Mouse (Mus musculus) G1E (cell line): Measurements from ENCODE around the gene Angptl7. TPM values are rescaled to one million over a fixed set of nuclear protein-coding genes. Genes with fewer than 3 reads are reported as not detected.

Experiments used
- ATAC-seq: 2 replicates; pipeline ENCODE4 v1.8.0; 2016; ENCODE audit warnings: mild to moderate bottlenecking; ENCODE audit not compliant: insufficient number of reproducible peaks, poor library complexity, low FRiP score, severe bottlenecking; ENCODE audit errors: extremely low read depth
- DNase-seq: peaks from one replicate; pipeline ENCODE4 v3.0.0; 2012; ENCODE audit warnings: low spot score
- H3K27me3 ChIP-seq: 2 replicates; pipeline ENCODE4 v1.6.1; 2012; ENCODE audit warnings: mild to moderate bottlenecking, low read length, inconsistent platforms; ENCODE audit not compliant: insufficient read depth
- H3K36me3 ChIP-seq: replicated peaks from 2 replicates; pipeline ENCODE3; 2012; ENCODE audit warnings: mild to moderate bottlenecking, inconsistent platforms
- H3K4me1 ChIP-seq: 2 replicates; pipeline ENCODE4 v1.6.1; 2012; ENCODE audit warnings: low read depth, low read length, inconsistent platforms, mixed read lengths; ENCODE audit not compliant: insufficient read depth
- H3K4me3 ChIP-seq: 2 replicates; pipeline ENCODE4 v1.5.1; 2012; ENCODE audit warnings: low read depth, mild to moderate bottlenecking, inconsistent platforms, low read length, moderate library complexity, mixed read lengths
- H3K9me3 ChIP-seq: replicated peaks from 2 replicates; pipeline ENCODE4 v1.6.1; 2012; ENCODE audit warnings: inconsistent platforms
- CTCF ChIP-seq: IDR thresholded peaks from 2 replicates; pipeline ENCODE4 v1.5.1; 2012; ENCODE audit warnings: low read depth, low read length, inconsistent platforms, mixed read lengths
- GATA1 ChIP-seq: IDR thresholded peaks from 2 replicates; pipeline ENCODE4 v1.6.1; 2012; ENCODE audit warnings: borderline replicate concordance, low read length, inconsistent platforms, mixed read lengths
- GATA2 ChIP-seq: IDR thresholded peaks from 2 replicates; pipeline ENCODE4 v1.6.1; 2012; ENCODE audit warnings: low read depth, low read length, inconsistent platforms, borderline replicate concordance
- POLR2AphosphoS5 ChIP-seq: IDR thresholded peaks from 2 replicates; pipeline ENCODE4 v1.6.1; 2012; ENCODE audit warnings: low read depth, low read length, inconsistent platforms; ENCODE audit not compliant: insufficient replicate concordance
- TAL1 ChIP-seq: conservative IDR thresholded peaks from 2 replicates; pipeline ENCODE4 v1.6.1; 2012; ENCODE audit warnings: low read depth, low read length, inconsistent platforms, mixed read lengths
- polyA plus RNA-seq: library from polyadenylated mRNA; stranded (reverse); fragments of >175 nt; gene quantifications from 2 replicates; pipeline ENCODE4 v1.2.3, GENCODE M21; 2012
- total RNA-seq, 2 experiments: library from RNA; stranded (forward) in 1 of 2; stranded (reverse) in 1 of 2; fragments of 200-1000 nt in 1 of 2; fragments of >200 nt in 1 of 2; fragmentation: Nextera tagmentation in 1 of 2; gene quantifications; 2 replicates each; pipeline ENCODE4 v1.2.3; 2014 to 2017

The Angptl7 gene
- total RNA-seq (2014; fragmentation: Nextera tagmentation): not detected in 2 replicates
- 0.05 TPM in 1 of 2 replicates, not detected in the other for total RNA-seq (2017)
- not detected in 2 replicates for polyA plus RNA-seq

DNA sequence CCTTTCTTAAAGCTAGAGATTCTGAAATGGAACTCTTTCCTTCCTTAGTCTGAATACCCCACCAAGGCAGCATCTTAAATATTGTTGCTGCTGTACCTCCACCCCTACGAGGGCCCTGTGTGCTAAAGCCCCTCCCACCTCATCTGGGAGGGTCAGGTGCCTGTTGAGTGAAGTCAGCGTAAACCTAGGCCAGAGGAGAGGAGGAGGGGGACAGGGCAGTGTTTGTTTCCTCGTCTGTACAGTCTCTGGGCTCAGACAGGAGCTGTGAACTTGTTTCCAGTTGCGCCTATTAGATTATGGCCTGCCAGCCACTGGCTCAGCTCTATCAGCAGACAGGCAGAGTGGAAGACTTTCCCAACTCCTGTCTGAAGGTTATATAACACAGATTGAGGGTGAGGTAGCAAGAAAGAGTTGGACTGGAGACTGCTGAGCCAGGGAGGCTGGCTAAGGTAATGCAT is at the start of gene Angptl7:
Gene Angptl7 (minus strand): TSS at position 51 of the 458 bp plus-strand sequence.
- TF ChIP-seq CTCF: no peak
- H3K36me3 ChIP-seq: peaks cover 94% of the 10 kb centered on the region
- ATAC-seq: no peak
- no peak within 1 kb of the TSS for H3K4me3 ChIP-seq
- H3K9me3 ChIP-seq: no peaks in the 10 kb centered on the region
- no peaks in the 10 kb centered on the region; the same call in 1 of the 2 replicates for H3K27me3 ChIP-seq
- peaks cover 3% of the 10 kb centered on the region; the same call in 1 of the 2 replicates for H3K4me1 ChIP-seq
- DNase-seq: no peak

DNA sequence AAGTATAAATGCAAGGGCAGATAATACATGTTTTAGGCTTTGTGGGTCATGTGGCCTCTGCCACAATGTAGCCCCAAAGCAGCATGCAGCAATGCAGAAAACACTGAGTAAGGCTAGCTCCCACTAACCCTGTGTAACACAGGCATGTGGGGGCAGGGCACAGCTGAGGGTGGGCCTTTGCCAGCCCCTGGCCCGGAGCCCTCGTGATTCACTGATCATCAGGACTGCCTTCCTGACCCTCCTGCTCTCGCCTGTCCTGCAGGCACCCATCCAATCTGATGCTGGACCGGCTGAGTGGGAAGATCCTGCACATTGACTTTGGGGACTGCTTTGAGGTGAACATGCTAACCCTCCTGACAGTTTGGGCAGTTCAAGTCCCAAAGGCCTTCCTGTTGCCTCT is 48.8 kb upstream of the Angptl7 start:
- H3K9me3 ChIP-seq: no peaks in the 10 kb centered on the region
- H3K27me3 ChIP-seq: no peaks in the 10 kb centered on the region
- ATAC-seq: no peak
- H3K4me3 ChIP-seq: no peak overlapping the region
- DNase-seq: no peak
- H3K4me1 ChIP-seq: no peaks in the 10 kb centered on the region
- no peak for TF ChIP-seq GATA1
- no peak for TF ChIP-seq CTCF
- TF ChIP-seq GATA2: no peak
- no peak for TF ChIP-seq POLR2AphosphoS5
- no peak for TF ChIP-seq TAL1
- peaks cover 89% of the 10 kb centered on the region for H3K36me3 ChIP-seq

DNA sequence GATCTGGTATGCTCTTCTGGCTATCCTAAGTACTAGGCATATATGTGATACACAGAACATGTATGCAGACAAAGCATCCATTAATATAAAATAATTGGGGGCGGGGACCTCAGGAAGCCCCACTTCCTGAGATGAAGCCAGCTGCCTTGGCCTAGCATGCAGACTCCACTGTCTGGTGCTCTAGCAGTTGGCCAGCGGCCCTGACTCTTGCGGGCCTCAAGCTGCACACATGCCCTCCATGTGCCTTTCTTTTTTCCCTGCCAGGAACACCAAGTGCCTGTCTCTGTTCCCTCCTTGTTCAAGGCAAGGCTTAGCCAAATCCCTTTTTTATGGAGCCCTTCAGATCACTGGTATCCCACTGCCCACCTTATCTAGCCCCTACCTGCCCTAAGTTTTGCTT is 35.6 kb upstream of the Angptl7 start:
- Histone ChIP-seq H3K4me3 (no peak overlapping the region), H3K4me1 (peaks cover 2% of the 10 kb centered on the region; the same call in 1 of the 2 replicates), H3K9me3 (no peaks in the 10 kb centered on the region), H3K36me3 (peaks cover 94% of the 10 kb centered on the region), H3K27me3 (no peaks in the 10 kb centered on the region)
- DNase-seq (no peak), ATAC-seq (no peak)
- no peak for TF ChIP-seq GATA1
- TF ChIP-seq TAL1: no peak
- no peak for TF ChIP-seq GATA2
- no peak for TF ChIP-seq POLR2AphosphoS5
- TF ChIP-seq CTCF: no peak

DNA sequence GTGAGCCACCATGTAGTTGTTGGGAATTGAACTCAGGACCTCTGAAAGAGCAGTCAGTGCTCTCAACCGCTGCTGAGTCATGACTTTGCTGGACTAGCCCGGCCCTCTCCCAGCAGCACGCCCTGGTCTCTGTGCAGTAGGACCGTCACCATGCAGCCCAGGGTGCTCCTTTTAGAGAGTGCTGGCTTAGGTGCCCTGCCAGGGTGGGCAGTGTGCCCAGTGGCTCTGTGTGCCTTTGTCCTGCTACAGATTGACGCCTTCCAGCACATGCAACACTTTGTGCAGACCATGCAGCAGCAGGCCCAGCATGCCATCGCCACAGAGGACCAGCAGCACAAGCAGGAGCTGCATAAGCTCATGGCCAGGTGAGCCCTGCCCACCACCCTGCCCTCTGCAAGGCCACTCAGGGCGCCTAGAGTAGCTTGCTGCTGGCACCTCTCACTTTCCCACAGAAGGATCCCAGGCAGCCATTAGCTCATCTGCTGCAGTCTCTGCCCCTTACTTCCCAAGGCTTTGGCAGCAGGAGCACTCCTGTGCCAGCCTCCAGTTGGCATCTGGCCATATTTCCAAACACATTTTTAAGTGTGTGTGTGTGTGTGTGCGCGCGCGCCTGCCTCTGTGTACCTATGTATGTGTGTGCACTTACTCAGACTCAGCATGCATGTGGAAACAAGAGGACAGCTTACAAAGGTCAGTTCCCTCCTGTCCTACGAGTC is 33.5 kb upstream of the Angptl7 start:
- Histone ChIP-seq H3K9me3 (no peaks in the 10 kb centered on the region), H3K4me1 (peaks cover 2% of the 10 kb centered on the region; the same call in 1 of the 2 replicates), H3K36me3 (peaks cover 91% of the 10 kb centered on the region), H3K4me3 (no peak overlapping the region), H3K27me3 (no peaks in the 10 kb centered on the region)
- ATAC-seq (no peak), DNase-seq (no peak)
- TF ChIP-seq POLR2AphosphoS5 (no peak), CTCF (no peak), GATA2 (no peak)

DNA sequence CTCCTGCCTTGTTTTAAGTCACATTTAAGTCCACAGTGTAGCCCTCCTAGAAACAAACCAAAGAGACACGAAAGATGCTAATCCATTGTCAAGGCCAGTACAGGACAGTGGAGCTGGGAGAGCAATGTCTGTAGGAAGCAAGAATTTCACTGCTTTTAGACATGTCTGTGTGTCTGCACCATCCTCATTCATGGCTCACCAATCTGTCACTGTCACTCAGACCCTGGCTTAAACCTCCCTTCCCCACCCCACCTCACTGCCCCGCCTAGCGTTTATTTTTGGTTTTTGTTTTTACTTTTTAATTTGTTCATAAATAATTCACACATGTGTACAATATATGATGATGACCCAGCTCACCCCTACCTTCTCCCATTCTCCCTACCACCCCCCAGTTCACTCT is 32.3 kb upstream of the Angptl7 start:
- H3K4me3 ChIP-seq: no peak overlapping the region

DNA sequence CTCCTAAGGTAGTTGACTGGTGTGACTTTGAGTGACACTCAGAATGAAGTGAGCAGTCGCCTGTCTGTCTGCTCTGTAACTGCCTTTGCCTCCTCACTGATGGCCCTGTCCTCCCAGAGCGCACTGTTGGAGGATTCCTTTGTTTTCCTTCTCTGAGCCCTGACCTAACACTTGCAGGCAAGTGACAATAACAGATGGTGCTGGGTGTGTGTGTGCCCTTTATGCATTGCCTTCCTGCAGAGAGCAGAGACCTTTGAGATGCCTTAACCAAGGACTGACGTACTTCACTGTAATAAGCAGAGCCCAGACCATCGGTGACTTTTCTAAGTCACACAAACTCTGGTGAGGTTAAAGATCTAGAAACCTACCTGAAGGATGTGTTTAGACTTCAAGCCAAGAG is 31.1 kb upstream of the Angptl7 start:
- no peaks in the 10 kb centered on the region for H3K9me3 ChIP-seq
- no peak overlapping the region for H3K4me3 ChIP-seq
- ATAC-seq (no peak), DNase-seq (no peak)
- H3K4me1 ChIP-seq: peaks cover 2% of the 10 kb centered on the region; the same call in 1 of the 2 replicates
- no peaks in the 10 kb centered on the region for H3K27me3 ChIP-seq
- TF ChIP-seq GATA2 (no peak), CTCF (no peak), GATA1 (no peak)
- H3K36me3 ChIP-seq: peaks cover 89% of the 10 kb centered on the region

More for the DNA sequence above, 32.3 kb upstream of the Angptl7 start:
- TF ChIP-seq POLR2AphosphoS5 (no peak), CTCF (no peak), GATA2 (no peak), TAL1 (no peak), GATA1 (no peak)
- Histone ChIP-seq H3K4me1 (peaks cover 2% of the 10 kb centered on the region; the same call in 1 of the 2 replicates), H3K27me3 (no peaks in the 10 kb centered on the region), H3K36me3 (peaks cover 89% of the 10 kb centered on the region), H3K9me3 (no peaks in the 10 kb centered on the region)
- no peak for ATAC-seq
- no peak for DNase-seq

DNA sequence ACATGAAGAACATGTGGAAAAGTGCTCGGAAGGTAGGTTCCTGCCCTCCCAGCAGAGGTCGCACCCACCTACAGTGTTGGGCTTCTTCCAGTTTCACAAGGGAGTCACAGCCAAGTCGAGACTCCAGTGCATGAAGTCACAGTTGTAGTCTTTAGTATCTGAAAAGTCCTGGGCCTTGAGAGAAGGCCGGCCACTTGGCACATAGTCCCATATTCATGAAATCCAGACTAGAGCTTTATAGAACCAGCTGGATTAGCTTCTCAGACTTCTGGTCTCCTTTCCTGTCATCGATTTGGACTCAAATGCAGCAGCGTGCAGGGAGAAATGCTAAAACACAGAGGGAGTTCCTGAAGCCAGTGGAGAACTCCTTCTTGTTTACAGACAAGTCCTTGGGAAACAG is 30.5 kb upstream of the Angptl7 start:
- H3K27me3 ChIP-seq: no peaks in the 10 kb centered on the region
- peaks cover 2% of the 10 kb centered on the region; the same call in 1 of the 2 replicates for H3K4me1 ChIP-seq
- H3K9me3 ChIP-seq: no peaks in the 10 kb centered on the region
- DNase-seq: no peak
- TF ChIP-seq TAL1: no peak
- no peak for TF ChIP-seq POLR2AphosphoS5
- no peak for TF ChIP-seq GATA2
- TF ChIP-seq CTCF: no peak
- no peak for TF ChIP-seq GATA1
- no peak for ATAC-seq
- H3K4me3 ChIP-seq: no peak overlapping the region
- peaks cover 89% of the 10 kb centered on the region for H3K36me3 ChIP-seq
